Mouse (Mus musculus): ENCODE measurements at regions not wholly inside any gene's neighbourhood (a gene's known extent, or its start where the extent isn't known, plus 50 kb on each side); places are given as distances from the start of the nearest gene placed in this dataset.
"Not testable (repeated sequence)": the region's sequence is repeated elsewhere in the genome, so short reads cannot be mapped to it uniquely, and the experiment has no call there.

DNA sequence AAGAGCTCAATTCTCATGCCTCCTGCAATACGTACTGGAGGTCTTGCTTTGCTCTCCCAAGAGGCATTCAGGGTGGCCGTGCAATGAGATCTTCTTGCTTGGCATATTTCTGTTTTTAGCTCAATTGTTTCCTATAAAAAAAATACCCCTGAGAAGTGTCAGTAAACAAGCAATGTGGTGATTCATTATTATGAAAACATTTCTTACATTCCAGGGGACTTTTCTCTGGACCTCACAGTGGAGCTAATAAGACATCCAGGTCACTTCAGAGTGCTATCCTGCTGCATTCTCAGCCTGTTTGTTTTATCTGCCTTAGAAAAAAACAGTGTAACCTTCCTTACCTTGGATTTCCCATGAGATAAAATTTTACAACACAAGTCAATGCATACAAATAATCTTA is 532.0 kb downstream of the Dad1 start:
- not testable (repeated sequence) for DNase-seq (ENCODE audit: extremely low spot score)

GRCm38 (mm10) chr14:53709627-53710026 is 544.3 kb downstream of the Dad1 start:
- DNase-seq (ENCODE audit: extremely low spot score), result peak; percentile 4

- DNase-seq (ENCODE audit: extremely low spot score), result not testable (repeated sequence)
These were observed 549.6 kb downstream of the Dad1 start for GRCm38 (mm10) chr14:53704351-53704750.

DNA sequence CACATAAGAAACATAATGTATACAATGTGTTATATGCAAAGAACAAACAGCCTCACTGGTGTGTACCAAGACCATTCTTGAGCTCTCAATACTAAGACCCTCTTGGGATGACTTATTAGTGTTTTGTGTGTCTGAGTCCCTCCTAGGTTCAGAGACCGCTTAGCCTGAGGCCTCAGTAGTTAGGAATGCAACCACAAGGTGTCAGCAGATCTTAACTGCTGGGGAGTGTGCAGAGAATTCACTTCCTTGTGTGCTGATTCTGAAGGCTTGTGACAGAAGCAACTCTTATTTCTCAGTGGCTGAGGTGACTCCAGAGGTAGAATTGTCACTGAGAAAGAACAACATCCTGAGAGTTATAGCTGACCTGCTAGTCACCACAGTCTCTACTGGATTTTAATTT is 550.3 kb downstream of the Dad1 start:
- DNase-seq (ENCODE audit: extremely low spot score), result not testable (repeated sequence)

- DNase-seq (ENCODE audit: extremely low spot score), result not testable (repeated sequence)
These were observed 569.8 kb downstream of the Dad1 start for GRCm38 (mm10) chr14:53684100-53684499.

DNA sequence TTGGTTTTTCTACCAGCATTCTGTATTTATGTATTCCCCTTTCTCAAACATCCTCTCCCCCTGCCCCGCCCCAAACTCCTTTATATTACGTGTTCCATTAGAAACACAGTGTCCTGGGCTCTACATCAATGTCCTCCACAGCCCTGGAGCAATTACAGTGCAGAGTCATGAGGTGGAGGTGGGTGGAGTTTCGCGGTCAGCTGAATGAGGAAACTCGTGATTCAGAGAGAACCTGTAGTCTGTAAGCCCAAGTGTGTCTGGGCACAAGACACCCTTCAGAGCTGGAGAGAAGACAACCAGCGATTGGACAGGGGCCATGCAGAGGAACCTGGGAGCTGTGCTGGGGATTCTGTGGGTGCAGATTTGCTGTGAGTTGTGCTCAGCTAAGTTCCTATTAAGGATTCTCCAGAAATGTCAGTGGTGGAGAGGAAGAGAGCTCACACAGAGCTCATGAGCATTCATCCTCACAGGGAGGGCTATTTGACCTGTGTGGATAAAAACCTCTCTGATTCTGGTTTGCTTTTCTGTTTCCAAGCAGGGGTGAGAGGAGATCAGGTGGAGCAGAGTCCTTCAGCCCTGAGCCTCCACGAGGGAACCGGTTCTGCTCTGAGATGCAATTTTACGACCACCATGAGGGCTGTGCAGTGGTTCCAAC is 570.4 kb downstream of the Dad1 start:
- not testable (repeated sequence) for DNase-seq (ENCODE audit: extremely low spot score)

GRCm38 (mm10) chr14:53682679-53683078 is 571.2 kb downstream of the Dad1 start:
- not testable (repeated sequence) for DNase-seq (ENCODE audit: extremely low spot score)

GRCm38 (mm10) chr14:53681320-53681719 is 572.6 kb downstream of the Dad1 start:
- not testable (repeated sequence) for DNase-seq (ENCODE audit: extremely low spot score)

- peak; percentile 17 for DNase-seq (ENCODE audit: extremely low spot score)
These were observed 588.2 kb downstream of the Dad1 start for GRCm38 (mm10) chr14:53665681-53666080.

DNA sequence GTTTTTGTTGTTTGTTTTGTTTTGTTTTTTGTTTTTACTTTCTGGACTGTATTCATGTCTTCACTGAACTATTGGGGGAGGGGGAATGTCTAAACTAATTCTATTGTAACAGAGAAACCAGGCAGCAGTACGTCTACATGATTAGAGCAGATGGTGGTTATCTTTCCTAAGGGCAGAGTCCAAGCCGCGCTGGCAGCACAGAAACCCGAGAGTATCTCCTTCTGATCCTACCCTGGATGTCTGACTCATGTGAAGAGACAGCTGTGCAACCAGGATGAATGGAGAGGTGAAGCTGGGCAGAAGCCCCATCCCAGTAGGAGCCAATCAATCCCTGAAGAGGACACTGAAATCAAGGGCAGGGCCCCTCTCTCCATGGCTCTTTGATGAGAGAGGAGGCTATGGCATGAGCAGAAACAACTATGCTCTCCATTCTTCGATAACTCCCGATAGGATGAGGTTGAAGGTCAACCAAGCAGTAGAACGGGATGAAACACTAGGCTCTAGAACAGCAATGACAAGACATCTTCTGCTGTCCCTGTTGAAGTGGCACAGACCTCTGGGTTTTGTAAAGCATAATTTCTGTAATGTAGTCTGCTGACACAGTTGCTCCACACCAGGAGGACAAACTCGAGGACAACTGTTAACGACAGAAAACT is 591.1 kb downstream of the Dad1 start:
- DNase-seq (ENCODE audit: extremely low spot score), result not testable (repeated sequence)

- DNase-seq (ENCODE audit: extremely low spot score), result not testable (repeated sequence)
These were observed 599.2 kb downstream of the Dad1 start for GRCm38 (mm10) chr14:53654669-53655068.

GRCm38 (mm10) chr14:53651061-53651460 is 602.8 kb downstream of the Dad1 start:
- not testable (repeated sequence) for DNase-seq (ENCODE audit: extremely low spot score)

GRCm38 (mm10) chr14:53649189-53649588 is 604.7 kb downstream of the Dad1 start:
- not testable (repeated sequence) for DNase-seq (ENCODE audit: extremely low spot score)

- not testable (repeated sequence) for DNase-seq (ENCODE audit: extremely low spot score)
These were observed 613.5 kb downstream of the Dad1 start for GRCm38 (mm10) chr14:53640441-53640840.

- DNase-seq (ENCODE audit: extremely low spot score), result peak; percentile 13
These were observed 616.2 kb downstream of the Dad1 start for GRCm38 (mm10) chr14:53637664-53638063.

- DNase-seq (ENCODE audit: extremely low spot score), result not testable (repeated sequence)
These were observed 618.7 kb downstream of the Dad1 start for GRCm38 (mm10) chr14:53635206-53635605.

DNA sequence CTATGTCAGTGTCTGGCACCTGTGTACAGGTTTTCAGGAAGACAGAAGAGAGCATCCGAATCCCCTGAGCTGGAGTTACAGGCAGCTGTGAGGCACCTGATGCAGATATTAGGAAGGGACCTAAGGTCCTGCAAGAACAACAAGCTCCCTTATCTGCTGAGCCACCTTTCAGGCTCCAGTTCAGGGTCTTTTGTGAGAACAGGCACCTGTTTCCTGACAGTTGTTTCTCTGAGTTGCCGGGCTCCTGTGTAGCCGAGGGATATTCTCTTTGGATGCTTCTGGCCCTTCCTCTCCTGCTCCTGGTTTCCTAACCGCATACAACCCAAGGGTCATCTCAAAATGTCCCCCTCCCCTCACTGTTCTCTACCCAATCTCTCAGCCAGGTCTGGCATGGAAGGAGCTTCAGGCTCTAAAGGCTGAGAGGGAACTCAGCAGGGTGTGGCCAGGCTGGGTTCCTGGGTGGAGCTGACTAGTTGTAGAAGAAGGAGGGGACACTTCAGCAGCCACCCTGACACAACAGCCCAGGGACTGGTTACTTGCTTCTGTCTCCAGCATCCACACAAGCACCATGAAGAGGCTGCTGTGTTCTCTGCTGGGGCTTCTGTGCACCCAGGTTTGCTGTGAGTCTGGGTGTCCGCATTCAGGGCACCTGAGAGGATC is 619.5 kb downstream of the Dad1 start:
- not testable (repeated sequence) for DNase-seq (ENCODE audit: extremely low spot score)

DNA sequence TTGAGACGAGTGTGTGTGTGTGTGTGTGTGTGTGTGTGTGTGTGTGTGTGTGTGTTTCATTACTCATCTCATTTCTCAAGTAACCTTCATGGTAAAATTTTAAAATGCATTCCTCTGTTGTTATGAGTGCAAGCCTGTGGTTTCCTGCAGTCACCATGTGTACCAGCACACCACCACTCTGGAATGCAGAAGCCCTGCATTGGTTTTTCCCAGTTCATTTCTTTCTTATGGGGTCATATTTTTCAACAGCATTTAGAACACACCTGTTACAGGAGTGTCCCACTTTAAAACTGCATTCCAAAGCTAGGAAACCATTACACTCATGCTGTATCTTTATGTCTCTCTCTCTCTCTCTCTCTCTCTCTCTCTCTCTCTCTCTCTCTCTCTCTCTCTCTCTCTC is 620.2 kb downstream of the Dad1 start:
- DNase-seq (ENCODE audit: extremely low spot score), result not testable (repeated sequence)

- DNase-seq (ENCODE audit: extremely low spot score), result not testable (repeated sequence)
These were observed 632.5 kb downstream of the Dad1 start for GRCm38 (mm10) chr14:53621376-53621775.

DNA sequence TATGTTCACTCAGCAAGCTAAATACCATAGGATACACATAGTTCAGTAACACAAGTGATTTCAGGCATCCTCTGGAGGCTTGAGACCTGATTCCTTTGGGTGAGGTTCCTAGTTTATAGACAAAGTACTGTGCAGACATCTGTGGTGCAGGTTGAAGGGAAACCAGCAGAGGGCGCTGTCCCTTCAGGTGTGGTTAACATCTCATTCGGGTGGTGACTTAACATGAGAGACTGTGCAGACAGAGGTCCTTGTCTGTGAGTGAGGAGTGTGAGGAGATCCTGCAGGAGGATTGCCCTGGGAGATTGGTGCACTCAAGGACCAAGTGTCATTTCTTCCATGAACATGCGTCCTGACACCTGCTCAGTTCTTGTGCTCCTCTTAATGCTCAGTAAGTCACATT is 637.8 kb downstream of the Dad1 start:
- DNase-seq (ENCODE audit: extremely low spot score), result not testable (repeated sequence)

GRCm38 (mm10) chr14:53614341-53614740 is 639.6 kb downstream of the Dad1 start:
- no peak for DNase-seq (ENCODE audit: extremely low spot score)

DNA sequence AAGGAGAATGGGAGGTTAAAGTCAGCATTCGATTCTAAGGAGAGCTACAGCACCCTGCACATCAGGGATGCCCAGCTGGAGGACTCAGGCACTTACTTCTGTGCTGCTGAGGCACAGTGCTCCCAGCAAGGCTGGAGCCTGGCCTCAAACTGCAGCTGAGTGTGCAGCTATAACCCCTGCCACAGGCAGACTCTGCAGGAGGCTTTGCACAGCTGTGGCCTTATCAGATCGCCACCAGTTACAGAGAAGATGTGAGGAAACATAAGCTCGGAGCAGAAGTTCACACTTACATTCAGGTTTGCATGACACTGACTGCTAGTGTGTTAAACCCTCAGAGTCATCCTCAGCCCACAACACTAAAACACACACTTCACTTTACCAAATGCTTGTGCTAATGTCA is 654.6 kb downstream of the Dad1 start:
- not testable (repeated sequence) for DNase-seq (ENCODE audit: extremely low spot score)

GRCm38 (mm10) chr14:53597287-53597686 is 656.6 kb downstream of the Dad1 start:
- not testable (repeated sequence) for DNase-seq (ENCODE audit: extremely low spot score)

All from embryo, embryonic 9.5 days (tissue).